Mouse (Mus musculus) A20 (cell line): ENCODE measurements at regions not wholly inside any gene's neighbourhood (a gene's known extent, or its start where the extent isn't known, plus 50 kb on each side); places are given as distances from the start of the nearest gene placed in this dataset.

Source experiments
- DNase-seq: peaks from one replicate; pipeline ENCODE4 v3.0.0-alpha.2; 2011; ENCODE audit warnings: low read depth, low spot score

- peak; percentile 8 for DNase-seq
These were observed 100.6 kb upstream of the Rfx3 start for GRCm38 (mm10) chr19:28111263-28112180.

- no peak for DNase-seq
These were observed 84.7 kb upstream of the Rfx3 start for GRCm38 (mm10) chr19:28095620-28096019.

GRCm38 (mm10) chr19:28092252-28092651 lies 81.3 kb upstream of the Rfx3 start:
- no peak for DNase-seq

DNA sequence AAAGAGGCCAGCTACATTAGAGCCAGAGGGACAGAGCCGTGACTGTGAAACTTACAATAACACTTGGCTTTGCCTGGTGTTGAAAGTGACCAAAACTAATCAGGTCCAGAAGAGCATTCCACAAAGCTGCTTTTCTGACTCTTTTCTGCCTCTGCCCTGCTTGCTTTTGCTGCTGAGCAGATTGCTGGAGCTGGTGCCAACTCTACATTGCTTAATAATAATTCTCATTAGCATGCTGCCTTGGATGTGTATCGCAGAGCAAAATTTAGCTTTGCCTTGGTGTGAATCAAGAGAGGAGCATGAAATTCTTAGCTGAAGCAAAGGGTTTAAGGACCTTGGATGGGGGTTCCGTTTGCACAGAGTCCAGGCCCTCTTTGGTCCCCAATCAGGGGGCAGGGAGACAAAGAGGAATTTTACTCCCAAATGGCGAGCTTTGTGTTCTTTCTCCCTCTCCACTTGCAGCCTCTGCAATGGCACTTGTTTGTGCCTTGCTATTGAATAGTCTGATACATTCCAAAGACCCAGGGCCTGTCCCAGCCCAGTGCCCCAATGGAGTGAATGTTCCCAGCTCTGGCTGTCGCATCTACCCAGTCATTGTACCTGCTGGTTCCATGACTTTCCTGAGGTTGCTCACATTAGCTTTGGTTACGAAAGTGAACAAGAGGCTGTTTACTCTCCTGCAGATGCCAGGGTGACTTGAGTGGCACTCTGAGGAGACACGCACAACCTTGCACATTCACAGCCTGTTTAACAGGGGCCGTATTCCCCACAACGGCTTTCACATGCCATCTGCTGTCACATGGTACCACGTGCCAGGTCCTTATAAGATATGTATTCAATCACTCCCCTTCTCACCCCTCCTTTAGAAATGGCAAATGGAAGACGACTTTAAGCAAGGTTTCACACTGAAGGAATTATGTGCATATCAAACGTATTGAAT lies 76.9 kb upstream of the Rfx3 start:
- no peak for DNase-seq

GRCm38 (mm10) chr19:28070386-28070785 lies 59.4 kb upstream of the Rfx3 start:
- no peak for DNase-seq
